Mouse (Mus musculus) intestine, embryonic 14.5 days (tissue): ENCODE data around the gene Tnni3. TPM values are rescaled to one million over a fixed set of nuclear protein-coding genes. Genes with fewer than 3 reads are reported as not detected.
A peak's percentile ranks its signal among the peaks of the same experiment; 100 is the strongest.

Experiments used
- ATAC-seq: fragments of 200-750 bp; cut with Nextera tagmentation; replicated peaks from 2 replicates; pipeline ENCODE4 v1.8.0; 2017; ENCODE audit warnings: low read depth, moderate number of reproducible peaks, moderate TSS enrichment, moderate library complexity; ENCODE audit not compliant: low FRiP score, low TSS enrichment
- DNase-seq: peaks from one replicate; pipeline ENCODE4 v3.0.0-alpha.2; 2018; ENCODE audit warnings: low spot score
- H3K27ac ChIP-seq: fragments of 300-500 bp; sonication (generic); 2 replicates; pipeline ENCODE4 v1.5.1; 2014; ENCODE audit warnings: low read depth, mild to moderate bottlenecking, control low read depth
- H3K27me3 ChIP-seq: fragments of 300-500 bp; sonication (generic); replicated peaks from 2 replicates; pipeline ENCODE4 v1.6.1; 2014; ENCODE audit warnings: low read length, control low read depth; ENCODE audit not compliant: control insufficient read depth, insufficient read depth
- H3K36me3 ChIP-seq: fragments of 300-500 bp; sonication (generic); 2 replicates; pipeline ENCODE4 v1.6.1; 2014; ENCODE audit warnings: low read length, control low read depth; ENCODE audit not compliant: control insufficient read depth, insufficient read depth
- H3K4me1 ChIP-seq: fragments of 300-500 bp; sonication (generic); replicated peaks from 2 replicates; pipeline ENCODE4 v1.6.1; 2014; ENCODE audit warnings: low read length, control low read depth, mixed read lengths; ENCODE audit not compliant: control insufficient read depth, insufficient read depth
- H3K4me2 ChIP-seq: fragments of 300-500 bp; sonication (generic); 2 replicates; pipeline ENCODE4 v1.6.1; 2014; ENCODE audit warnings: low read length
- H3K4me3 ChIP-seq: fragments of 300-500 bp; sonication (generic); 2 replicates; pipeline ENCODE4 v1.5.1; 2014; ENCODE audit warnings: low read depth, low read length, control low read depth, mixed read lengths
- H3K9ac ChIP-seq: fragments of 300-500 bp; sonication (generic); 2 replicates; pipeline ENCODE4 v1.6.1; 2014; ENCODE audit warnings: mild to moderate bottlenecking, low read length
- H3K9me3 ChIP-seq: fragments of 300-500 bp; sonication (generic); 2 replicates; pipeline ENCODE4 v1.6.1; 2016; ENCODE audit warnings: low read length, control low read depth; ENCODE audit not compliant: control insufficient read depth
- WGBS: fragments of 180-500 bp; shearing (Covaris S2); extraction: QIAGEN DNeasy Blood & Tissue Kit; methylation state at CpG from one replicate; pipeline ENCODE4 v1.1.7; 2014; 5-methylcytosine and 5-hydroxymethylcytosine counted together
- polyA plus RNA-seq: library from polyadenylated mRNA; unstranded; fragments of >200 nt; fragmentation: Nextera tagmentation; extraction: Ambion mirVana; gene quantifications from 2 replicates; pipeline ENCODE4 v1.2.1, GENCODE M21; 2014

Gene Tnni3
- polyA plus RNA-seq, 1 experiment from 2014 or later, result 1.7 TPM

DNA sequence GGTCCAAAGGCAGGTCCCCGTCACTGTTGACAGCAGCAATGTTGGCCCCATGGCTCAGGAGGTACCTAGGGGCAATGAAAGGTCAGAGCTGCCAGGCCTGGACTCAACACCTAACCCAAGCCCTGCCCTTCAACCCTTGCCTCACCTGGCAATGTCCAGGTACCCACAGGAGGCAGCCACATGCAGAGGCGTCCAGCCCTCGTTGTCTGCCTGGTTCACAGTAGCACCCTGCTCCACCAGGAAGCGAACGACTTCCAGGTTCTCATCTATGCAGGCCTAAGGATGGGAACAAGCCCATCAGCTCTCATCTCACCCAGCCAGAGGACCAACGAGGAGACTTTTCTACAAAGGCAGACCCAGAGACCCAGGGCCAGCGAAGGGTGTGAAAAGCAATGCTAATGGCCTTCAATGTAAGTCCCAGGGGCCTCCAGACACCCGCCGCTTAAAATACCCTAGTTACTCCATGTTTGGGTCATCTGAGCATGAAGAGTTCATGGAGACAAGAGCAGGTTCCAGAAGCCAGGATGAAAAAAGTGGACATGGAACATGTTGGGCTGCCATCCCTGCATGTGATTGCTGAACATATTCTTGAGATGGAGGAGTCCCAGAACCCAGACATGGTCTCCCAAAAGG lies 26.6 kb downstream of the Tnni3 start:
- H3K4me2 ChIP-seq, result peak overlapping the region; percentile 75
- peak overlapping the region; percentile 69 for H3K27ac ChIP-seq
- no peaks in the 10 kb centered on the region for H3K9me3 ChIP-seq
- H3K27me3 ChIP-seq, result no peaks in the 10 kb centered on the region
- peaks cover 46% of the 10 kb centered on the region for H3K36me3 ChIP-seq
- WGBS, result 91% methylated on average over 9 of the region's 9 CpGs
- H3K4me3 ChIP-seq, result no peak overlapping the region
- ATAC-seq, result no peak
- no peak for DNase-seq
- H3K9ac ChIP-seq, result no peak overlapping the region
- peaks cover 39% of the 10 kb centered on the region for H3K4me1 ChIP-seq

DNA sequence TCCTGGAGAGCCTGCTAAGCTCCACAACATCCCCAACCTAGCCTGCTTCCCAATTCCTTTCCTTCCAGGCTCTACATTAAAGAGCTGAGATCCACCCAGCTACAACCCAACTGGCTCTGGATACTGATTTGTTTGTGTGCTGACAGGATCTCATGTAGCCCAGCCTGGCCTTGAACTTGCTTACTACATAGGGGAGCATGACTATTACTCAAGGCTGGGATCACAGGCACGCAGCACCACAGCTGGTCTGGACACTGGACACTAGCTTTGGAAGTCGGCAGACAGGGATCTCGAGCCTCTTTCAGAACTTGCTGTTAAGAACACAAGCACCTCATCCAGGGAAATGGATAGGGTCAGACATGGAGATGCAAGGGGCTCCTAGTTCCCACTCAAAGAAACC lies 27.6 kb downstream of the Tnni3 start:
- peaks cover 46% of the 10 kb centered on the region for H3K36me3 ChIP-seq
- H3K4me3 ChIP-seq, result no peak overlapping the region
- no peak for DNase-seq
- peaks cover 41% of the 10 kb centered on the region for H3K4me1 ChIP-seq
- H3K4me2 ChIP-seq, result no peak overlapping the region
- H3K27ac ChIP-seq, result no peak overlapping the region
- no peak overlapping the region for H3K9ac ChIP-seq
- 92% methylated on average over 3 of the region's 3 CpGs for WGBS
- no peak for ATAC-seq
- H3K27me3 ChIP-seq, result no peaks in the 10 kb centered on the region
- no peaks in the 10 kb centered on the region for H3K9me3 ChIP-seq

DNA sequence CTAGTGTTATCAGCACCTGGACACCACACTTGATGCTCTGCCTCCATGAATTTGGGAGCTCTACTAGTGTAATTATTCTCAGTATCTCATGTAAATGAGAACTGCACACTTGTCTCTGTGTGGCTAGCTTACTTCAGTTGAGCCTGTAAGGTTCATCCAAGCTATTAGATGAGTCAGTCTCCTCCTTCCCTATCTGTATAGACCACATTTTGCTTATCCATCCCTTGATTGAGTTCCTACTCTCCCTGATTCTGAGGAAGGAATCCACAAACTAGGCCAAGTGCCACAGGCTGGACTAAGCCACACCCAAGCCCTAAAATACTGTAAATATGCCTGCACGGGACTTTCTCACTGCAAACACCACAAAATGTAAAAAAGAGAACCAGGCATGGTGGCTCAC lies 30.0 kb downstream of the Tnni3 start:
- no peak overlapping the region for H3K9ac ChIP-seq
- H3K4me2 ChIP-seq, result no peak overlapping the region
- peaks cover 59% of the 10 kb centered on the region for H3K36me3 ChIP-seq
- 61% methylated on average over 1 of the region's 1 CpGs for WGBS
- H3K27ac ChIP-seq, result no peak overlapping the region
- H3K9me3 ChIP-seq, result no peaks in the 10 kb centered on the region
- ATAC-seq (no peak), DNase-seq (no peak)
- no peak overlapping the region for H3K4me3 ChIP-seq
- H3K27me3 ChIP-seq, result no peaks in the 10 kb centered on the region
- H3K4me1 ChIP-seq, result peaks cover 25% of the 10 kb centered on the region

- Histone ChIP-seq H3K9me3 (no peaks in the 10 kb centered on the region), H3K36me3 (peaks cover 68% of the 10 kb centered on the region), H3K4me2 (no peak overlapping the region), H3K4me3 (no peak overlapping the region), H3K27ac (peak overlapping the region; percentile 13; the same call in 1 of the 2 replicates), H3K27me3 (no peaks in the 10 kb centered on the region), H3K4me1 (peaks cover 11% of the 10 kb centered on the region), H3K9ac (no peak overlapping the region)
- DNase-seq (no peak), ATAC-seq (peak; percentile 56; the same call in 1 of the 2 replicates)
- 75% methylated on average over 13 of the region's 13 CpGs for WGBS
Measured at GRCm38 (mm10) chr7:4492284-4493224, 31.5 kb downstream of the Tnni3 start.

DNA sequence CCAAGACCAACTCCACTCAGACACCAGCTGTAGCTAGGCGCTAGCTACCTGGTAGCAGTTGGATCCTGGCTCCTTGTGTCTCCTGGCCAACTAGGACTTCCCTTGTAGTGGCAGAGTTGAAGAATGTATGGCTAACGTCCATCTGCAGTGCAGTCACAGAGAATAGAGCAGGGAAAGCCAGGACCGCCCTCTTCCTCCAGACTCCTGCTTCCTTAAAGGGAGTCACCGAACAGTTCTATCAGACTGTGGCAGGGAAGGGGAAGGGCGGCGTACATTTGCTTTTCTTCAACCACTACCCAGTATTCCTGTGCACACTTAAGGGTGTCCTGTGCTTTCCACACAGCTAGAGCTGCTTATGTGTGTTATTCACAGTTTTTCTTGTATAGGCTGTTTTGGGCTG lies 32.7 kb downstream of the Tnni3 start:
- no peak overlapping the region for H3K4me3 ChIP-seq
- H3K27ac ChIP-seq, result no peak overlapping the region
- H3K4me2 ChIP-seq, result no peak overlapping the region
- peaks cover 7% of the 10 kb centered on the region for H3K4me1 ChIP-seq
- 72% methylated on average over 6 of the region's 6 CpGs for WGBS
- ATAC-seq (no peak), DNase-seq (no peak)
- no peak overlapping the region for H3K9ac ChIP-seq
- no peaks in the 10 kb centered on the region for H3K9me3 ChIP-seq
- no peaks in the 10 kb centered on the region for H3K27me3 ChIP-seq
- H3K36me3 ChIP-seq, result peaks cover 67% of the 10 kb centered on the region

GRCm38 (mm10) chr7:4482281-4482680 lies 41.7 kb downstream of the Tnni3 start:
- no peaks in the 10 kb centered on the region for H3K27me3 ChIP-seq
- no peak overlapping the region for H3K4me3 ChIP-seq
- H3K4me1 ChIP-seq, result peaks cover 14% of the 10 kb centered on the region
- peaks cover 64% of the 10 kb centered on the region for H3K36me3 ChIP-seq
- ATAC-seq, result no peak
- WGBS, result 79% methylated on average over 12 of the region's 12 CpGs
- H3K9ac ChIP-seq, result no peak overlapping the region
- no peak overlapping the region for H3K4me2 ChIP-seq
- H3K27ac ChIP-seq, result no peak overlapping the region
- H3K9me3 ChIP-seq, result no peaks in the 10 kb centered on the region
- no peak for DNase-seq

DNA sequence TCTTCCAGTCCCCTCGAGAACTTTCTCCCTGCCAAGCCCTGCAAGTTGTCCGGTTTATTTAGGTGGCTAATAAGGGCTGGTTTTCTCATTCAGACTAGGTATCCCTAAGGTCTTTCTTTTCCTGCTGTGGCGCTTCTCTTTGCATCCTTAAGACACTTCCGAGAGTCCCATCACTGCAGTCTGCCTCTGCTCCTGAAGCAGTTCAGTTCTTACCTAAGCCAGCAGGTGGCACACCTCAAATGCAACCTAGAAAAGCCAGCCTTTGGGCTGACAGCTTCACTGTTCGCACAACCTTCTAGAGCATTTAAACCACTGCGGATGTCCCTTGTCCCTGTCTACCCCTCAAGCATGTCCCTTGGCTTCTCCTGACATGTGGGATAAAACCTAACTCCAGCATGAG lies 44.4 kb downstream of the Tnni3 start:
- H3K4me3 ChIP-seq, result no peak overlapping the region
- H3K9ac ChIP-seq, result no peak overlapping the region
- H3K4me1 ChIP-seq, result peaks cover 16% of the 10 kb centered on the region
- H3K36me3 ChIP-seq, result peaks cover 40% of the 10 kb centered on the region
- no peaks in the 10 kb centered on the region for H3K9me3 ChIP-seq
- no peak overlapping the region for H3K27ac ChIP-seq
- WGBS, result 22% methylated on average over 6 of the region's 6 CpGs
- ATAC-seq (no peak), DNase-seq (peak; percentile 81)
- H3K27me3 ChIP-seq, result 0 out of 2 replicates have a peak, but pooled peaks cover 3% of the 10 kb centered on the region
- no peak overlapping the region; the same call in 1 of the 2 replicates for H3K4me2 ChIP-seq

- ATAC-seq, result 0 out of 2 replicates have a peak, but pooled peaks have one; percentile 5
- 4% methylated on average over 16 of the region's 16 CpGs for WGBS
- peaks cover 32% of the 10 kb centered on the region for H3K36me3 ChIP-seq
Measured at GRCm38 (mm10) chr7:4478796-4479291, 45.2 kb downstream of the Tnni3 start.

More at GRCm38 (mm10) chr7:4478796-4479291, 45.2 kb downstream of the Tnni3 start:
- Histone ChIP-seq H3K4me3 (peak overlapping the region; percentile 46), H3K4me2 (peak overlapping the region; percentile 71), H3K27ac (peak overlapping the region; percentile 95), H3K4me1 (peaks cover 16% of the 10 kb centered on the region), H3K9me3 (no peaks in the 10 kb centered on the region), H3K27me3 (peaks cover 8% of the 10 kb centered on the region; the same call in 1 of the 2 replicates), H3K9ac (peak overlapping the region; percentile 20)
- no peak for DNase-seq
